Mouse (Mus musculus): ENCODE measurements around the gene Vmn2r20. TPM values are rescaled to one million over a fixed set of nuclear protein-coding genes. Genes with fewer than 3 reads are reported as not detected.

The Vmn2r20 gene
- 0.03 TPM for total RNA-seq (2023)

GRCm38 (mm10) chr6:123418016-123418415 is at the start of gene Vmn2r20:
Vmn2r20 (minus strand) TSS chr6:123418116.

Other genes starting within 250 kb of the Vmn2r20 start
- gene Clec4b2, start 245.2 kb downstream of the Vmn2r20 start, total RNA-seq (2023), result not detected
- gene Clec4n, start 188.3 kb downstream of the Vmn2r20 start, total RNA-seq (2023), result 0.61 TPM
- not detected for gene Clec4d, start 156.0 kb downstream of the Vmn2r20 start, total RNA-seq (2023)
- 2.7 TPM for gene Clec4e, start 128.2 kb downstream of the Vmn2r20 start, total RNA-seq (2023)
- not detected for gene Vmn2r19, start 109.8 kb downstream of the Vmn2r20 start, total RNA-seq (2023)
- not detected for gene Vmn2r21, start 115.3 kb upstream of the Vmn2r20 start, total RNA-seq (2023)
- gene Vmn2r22, start 232.6 kb upstream of the Vmn2r20 start, total RNA-seq (2023), result not detected